Mouse (Mus musculus) stomach, embryonic 14.5 days (tissue): ENCODE results near the gene Aggf1. TPM values are rescaled to one million over a fixed set of nuclear protein-coding genes. Genes with fewer than 3 reads are reported as not detected.
"Not testable (repeated sequence)": the region's sequence is repeated elsewhere in the genome, so short reads cannot be mapped to it uniquely, and the experiment has no call there.

ENCODE experiments used
- ATAC-seq: fragments of 200-750 bp; cut with Nextera tagmentation; 2 replicates; pipeline ENCODE4 v1.8.0; 2017; ENCODE audit warnings: low read depth, moderate TSS enrichment; ENCODE audit not compliant: insufficient number of reproducible peaks, insufficient read depth, low FRiP score
- H3K27ac ChIP-seq: fragments of 300-500 bp; sonication (generic); 2 replicates; pipeline ENCODE4 v1.5.1; 2014; ENCODE audit warnings: mild to moderate bottlenecking, low read length, moderate library complexity, mixed read lengths
- H3K27me3 ChIP-seq: fragments of 300-500 bp; sonication (generic); 2 replicates; pipeline ENCODE4 v1.6.1; 2014; ENCODE audit warnings: low read length, control low read depth, mixed read lengths; ENCODE audit not compliant: control insufficient read depth, insufficient read depth
- H3K36me3 ChIP-seq: fragments of 300-500 bp; sonication (generic); 2 replicates; pipeline ENCODE4 v1.6.1; 2014; ENCODE audit warnings: mild to moderate bottlenecking, control low read depth, low read length, moderate library complexity, mixed read lengths; ENCODE audit not compliant: control insufficient read depth, insufficient read depth
- H3K4me1 ChIP-seq: fragments of 300-500 bp; sonication (generic); 2 replicates; pipeline ENCODE4 v1.6.1; 2014; ENCODE audit warnings: low read length, control low read depth, mixed read lengths; ENCODE audit not compliant: control insufficient read depth, insufficient read depth
- H3K4me2 ChIP-seq: fragments of 300-500 bp; sonication (generic); replicated peaks from 2 replicates; pipeline ENCODE4 v1.6.1; 2014; ENCODE audit warnings: low read depth, low read length, control low read depth
- H3K4me3 ChIP-seq: fragments of 300-500 bp; sonication (generic); 2 replicates; pipeline ENCODE4 v1.5.1; 2014; ENCODE audit warnings: low read depth, low read length, control low read depth
- H3K9ac ChIP-seq: fragments of 300-500 bp; sonication (generic); replicated peaks from 2 replicates; pipeline ENCODE4 v1.6.1; 2014; ENCODE audit warnings: low read depth, mild to moderate bottlenecking, control low read depth, low read length, moderate library complexity, mixed read lengths
- H3K9me3 ChIP-seq: fragments of 300-500 bp; sonication (generic); 2 replicates; pipeline ENCODE4 v1.6.1; 2016; ENCODE audit warnings: low read depth, low read length, control low read depth; ENCODE audit not compliant: control insufficient read depth
- WGBS: fragments of 180-500 bp; shearing (Covaris S2); extraction: QIAGEN DNeasy Blood & Tissue Kit; methylation state at CpG from one replicate; pipeline ENCODE4 v1.1.7; 2014; 5-methylcytosine and 5-hydroxymethylcytosine counted together
- polyA plus RNA-seq: library from polyadenylated mRNA; unstranded; fragments of >200 nt; fragmentation: Nextera tagmentation; extraction: Ambion mirVana; gene quantifications from 2 replicates; pipeline ENCODE4 v1.2.1, GENCODE M21; 2014

Gene Aggf1
- polyA plus RNA-seq, 1 experiment from 2014 or later = 32.8 TPM

- WGBS = 78% methylated on average over 5 of the region's 5 CpGs
- H3K27me3 ChIP-seq = no peaks in the 10 kb centered on the region
- no peaks in the 10 kb centered on the region for H3K36me3 ChIP-seq
- H3K4me1 ChIP-seq = no peaks in the 10 kb centered on the region
- H3K9me3 ChIP-seq = no peaks in the 10 kb centered on the region
- no peak overlapping the region for H3K4me2 ChIP-seq
- H3K4me3 ChIP-seq = no peak overlapping the region
- no peak overlapping the region for H3K27ac ChIP-seq
- H3K9ac ChIP-seq = no peak overlapping the region
- ATAC-seq = no peak
Measured at GRCm38 (mm10) chr13:95388226-95388625, 13.1 kb upstream of the Aggf1 start.

GRCm38 (mm10) chr13:95382418-95382817, 7.3 kb upstream of the Aggf1 start:
- WGBS = 68% methylated on average over 5 of the region's 5 CpGs
- Histone ChIP-seq H3K4me2 (no peak overlapping the region), H3K36me3 (no peaks in the 10 kb centered on the region), H3K4me1 (no peaks in the 10 kb centered on the region), H3K27me3 (no peaks in the 10 kb centered on the region), H3K27ac (no peak overlapping the region), H3K9ac (no peak overlapping the region), H3K9me3 (no peaks in the 10 kb centered on the region), H3K4me3 (no peak overlapping the region)
- no peak for ATAC-seq

DNA sequence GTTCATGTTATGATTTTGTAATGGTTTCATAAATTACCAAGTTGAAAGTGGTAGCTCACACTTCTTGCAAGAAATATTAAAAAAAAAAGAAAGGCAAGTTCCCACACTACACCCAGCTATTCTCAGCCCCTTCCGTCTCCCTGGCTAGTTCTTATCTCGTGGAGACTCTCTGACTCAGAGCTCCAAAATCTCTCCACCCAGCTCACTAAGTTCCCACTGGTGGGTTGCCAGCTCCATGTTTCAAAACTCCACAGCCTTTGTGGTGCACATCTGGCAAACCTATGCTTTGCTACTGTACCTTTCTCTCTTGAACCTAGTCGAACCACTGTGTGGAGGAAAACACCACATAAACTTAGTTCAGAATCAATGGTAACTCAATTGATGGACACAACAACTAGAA, 3.5 kb upstream of the Aggf1 start:
- Histone ChIP-seq H3K9ac (no peak overlapping the region), H3K36me3 (no peaks in the 10 kb centered on the region), H3K4me2 (no peak overlapping the region), H3K27me3 (no peaks in the 10 kb centered on the region), H3K27ac (no peak overlapping the region), H3K4me3 (no peak overlapping the region), H3K9me3 (no peaks in the 10 kb centered on the region), H3K4me1 (peaks cover 4% of the 10 kb centered on the region; the same call in 1 of the 2 replicates)
- 85% methylated on average over 3 of the region's 3 CpGs for WGBS
- ATAC-seq = no peak

- H3K4me3 ChIP-seq, H3K36me3 ChIP-seq, H3K27me3 ChIP-seq, H3K4me1 ChIP-seq, H3K4me2 ChIP-seq, ATAC-seq, H3K9ac ChIP-seq, H3K9me3 ChIP-seq, H3K27ac ChIP-seq: not testable (repeated sequence)
- 94% methylated on average over 11 of the region's 11 CpGs for WGBS
Measured at GRCm38 (mm10) chr13:95376689-95377289, 1.6 kb upstream of the Aggf1 start.

GRCm38 (mm10) chr13:95375554-95375914, 382 bp upstream of the Aggf1 start:
- Histone ChIP-seq H3K27ac (no peak overlapping the region; the same call in 1 of the 2 replicates), H3K4me2 (peak overlapping the region; percentile 42), H3K4me3 (peak overlapping the region; percentile 99), H3K27me3 (no peaks in the 10 kb centered on the region), H3K9ac (0 out of 2 replicates have a peak overlapping the region, but pooled peaks have one; percentile 79), H3K9me3 (no peaks in the 10 kb centered on the region), H3K4me1 (peaks cover 7% of the 10 kb centered on the region; the same call in 1 of the 2 replicates), H3K36me3 (peaks cover 5% of the 10 kb centered on the region)
- ATAC-seq = no peak
- WGBS = 24% methylated on average over 6 of the region's 6 CpGs

DNA sequence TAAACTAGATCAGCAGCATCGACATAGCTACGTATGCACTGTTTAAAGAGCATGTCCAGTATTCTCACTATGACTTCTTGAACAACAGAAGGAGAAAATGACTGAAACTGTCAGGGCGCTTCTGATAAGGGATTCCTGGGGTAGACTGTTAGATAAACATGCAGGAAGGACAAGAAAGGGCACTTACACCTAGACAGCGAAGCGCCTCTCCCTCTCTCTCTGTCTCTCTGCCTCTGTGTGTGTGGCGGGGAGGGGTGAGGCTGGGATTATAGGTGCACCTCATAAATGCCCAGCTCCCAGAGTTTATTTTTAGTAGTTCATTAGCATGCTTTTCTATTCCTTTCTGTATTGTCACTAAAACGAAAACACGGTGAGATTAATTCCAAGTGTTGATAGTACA, 8.8 kb downstream of the Aggf1 start:
- no peaks in the 10 kb centered on the region for H3K27me3 ChIP-seq

GRCm38 (mm10) chr13:95363440-95363839, 11.7 kb downstream of the Aggf1 start:
- no peaks in the 10 kb centered on the region for H3K27me3 ChIP-seq
- WGBS = 79% methylated on average over 4 of the region's 4 CpGs
- H3K4me1 ChIP-seq = no peaks in the 10 kb centered on the region
- ATAC-seq = no peak
- no peak overlapping the region for H3K4me3 ChIP-seq
- H3K4me2 ChIP-seq = no peak overlapping the region
- H3K27ac ChIP-seq = no peak overlapping the region
- H3K36me3 ChIP-seq = peaks cover 61% of the 10 kb centered on the region
- no peak overlapping the region for H3K9ac ChIP-seq
- no peaks in the 10 kb centered on the region for H3K9me3 ChIP-seq

More for the DNA sequence above, 8.8 kb downstream of the Aggf1 start:
- 90% methylated on average over 8 of the region's 8 CpGs for WGBS
- H3K4me3 ChIP-seq = no peak overlapping the region
- no peak overlapping the region for H3K9ac ChIP-seq
- no peak overlapping the region for H3K4me2 ChIP-seq
- peaks cover 68% of the 10 kb centered on the region for H3K36me3 ChIP-seq
- no peak overlapping the region for H3K27ac ChIP-seq
- H3K9me3 ChIP-seq = no peaks in the 10 kb centered on the region
- no peaks in the 10 kb centered on the region for H3K4me1 ChIP-seq
- no peak for ATAC-seq

- no peak for ATAC-seq
- H3K27ac ChIP-seq = no peak overlapping the region
- no peak overlapping the region for H3K4me3 ChIP-seq
- no peak overlapping the region for H3K9ac ChIP-seq
- no peaks in the 10 kb centered on the region for H3K27me3 ChIP-seq
- H3K4me1 ChIP-seq = no peaks in the 10 kb centered on the region
- H3K9me3 ChIP-seq = no peaks in the 10 kb centered on the region
- H3K4me2 ChIP-seq = no peak overlapping the region
- whole genome bisulfite sequencing = 90% methylated on average over 2 of the region's 2 CpGs
- H3K36me3 ChIP-seq = peaks cover 74% of the 10 kb centered on the region
Measured at GRCm38 (mm10) chr13:95358223-95358622, 16.9 kb downstream of the Aggf1 start.

GRCm38 (mm10) chr13:95348476-95348875, 26.7 kb downstream of the Aggf1 start:
- Histone ChIP-seq H3K4me3 (no peak overlapping the region), H3K4me2 (no peak overlapping the region), H3K4me1 (no peaks in the 10 kb centered on the region), H3K9me3 (no peaks in the 10 kb centered on the region), H3K36me3 (peaks cover 25% of the 10 kb centered on the region), H3K27me3 (no peaks in the 10 kb centered on the region), H3K27ac (no peak overlapping the region), H3K9ac (no peak overlapping the region)
- WGBS = 93% methylated on average over 3 of the region's 3 CpGs
- no peak for ATAC-seq
